Mouse (Mus musculus): ENCODE results near the gene Slc7a4. TPM values are rescaled to one million over a fixed set of nuclear protein-coding genes. Genes with fewer than 3 reads are reported as not detected.
A peak's percentile ranks its signal among the peaks of the same experiment; 100 is the strongest.

Gene Slc7a4
- total and polyA plus RNA-seq, 3 experiments = 1.3 TPM; not detected in 2

DNA sequence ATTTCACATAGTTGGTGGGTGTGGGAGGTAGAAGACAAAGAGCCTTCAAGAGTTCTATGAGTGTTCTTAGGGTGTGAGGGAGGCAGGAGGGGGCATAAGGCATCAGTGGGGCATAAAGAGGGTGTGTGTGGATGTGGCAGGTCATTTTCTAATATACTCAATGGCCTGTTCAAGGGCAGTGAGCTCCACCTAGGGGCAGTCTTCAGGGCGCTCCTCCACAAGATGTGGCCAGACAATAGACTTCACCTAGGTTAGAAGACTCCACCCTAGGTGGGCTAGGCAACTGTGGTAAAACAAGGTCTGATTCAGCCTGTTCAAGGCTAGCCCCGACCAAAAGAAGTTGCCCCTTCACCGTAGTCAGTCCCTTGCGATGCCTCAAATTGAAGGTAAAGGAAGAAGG, 50.7 kb downstream of the Slc7a4 start:
- in situ Hi-C loops (cut with MboI; ENCODE audit: low pct_ligation_motif_present, low pct_unique_long_range_greater_than_20kb, low sequenced_read_pairs) (loop anchor here (5.0 to 10.0 kb wide), 2 partner anchors 125 to 327 kb away; partner anchors contain the start of genes Pi4ka, Rimbp3, Snap29 and Ube2l3), dilution Hi-C loops (cut with MboI; ENCODE audit: extremely low pct_ligation_motif_present, extremely low pct_unique_long_range_greater_than_20kb, low sequenced_read_pairs) (no loop called here)
- no peak for TF ChIP-seq ZNF384 (IDR thresholded peaks at IDR 0.05; ENCODE audit: low read depth, low read length)
- no peak for TF ChIP-seq UBTF (IDR thresholded peaks at IDR 0.05; ENCODE audit: low read depth, low read length)
- no peak for TF ChIP-seq CHD2 (IDR thresholded peaks at IDR 0.05; ENCODE audit: low read length)
- no peak for TF ChIP-seq MEF2A (IDR thresholded peaks at IDR 0.05; ENCODE audit: borderline replicate concordance, low read depth, low read length)
- TF ChIP-seq JUND (conservative IDR thresholded peaks at IDR 0.05; ENCODE audit: low read depth, low read length) = no peak
- TF ChIP-seq MYC (IDR thresholded peaks at IDR 0.05; ENCODE audit: low read depth, low read length) = no peak
- TF ChIP-seq ZKSCAN1 (IDR thresholded peaks at IDR 0.05; ENCODE audit: borderline replicate concordance, low read depth, low read length) = no peak
- TF ChIP-seq KAT2A (IDR thresholded peaks at IDR 0.05; ENCODE audit: insufficient replicate concordance, low read length) = no peak
- TF ChIP-seq EP300 (IDR thresholded peaks at IDR 0.05; ENCODE audit: low read length) = no peak
- no peak for TF ChIP-seq ZMIZ1 (IDR thresholded peaks at IDR 0.05; ENCODE audit: low read depth, low read length)
- TF ChIP-seq RCOR1 (conservative IDR thresholded peaks at IDR 0.05; ENCODE audit: low read depth, low read length) = no peak
- TF ChIP-seq E2F4 (IDR thresholded peaks at IDR 0.05; ENCODE audit: insufficient replicate concordance, low read depth, low read length) = no peak
- TF ChIP-seq POLR2AphosphoS2 (IDR thresholded peaks at IDR 0.05; ENCODE audit: low read depth, low read length) = no peak
- no peak for TF ChIP-seq USF2 (conservative IDR thresholded peaks at IDR 0.05; ENCODE audit: low read depth, low read length)
- no peak for TF ChIP-seq TBP (conservative IDR thresholded peaks at IDR 0.05; ENCODE audit: low read depth, low read length)
- no peak for TF ChIP-seq MXI1 (IDR thresholded peaks at IDR 0.05; ENCODE audit: low read depth, low read length)
- TF ChIP-seq HCFC1 (IDR thresholded peaks at IDR 0.05; ENCODE audit: low read depth, low read length) = no peak; the same call in 1 of the 2 replicates
- TF ChIP-seq SMC3 (IDR thresholded peaks at IDR 0.05; ENCODE audit: low read depth, low read length) = peak; percentile 76
- no peak for TF ChIP-seq MAX (IDR thresholded peaks at IDR 0.05; ENCODE audit: low read length)
- no peak for TF ChIP-seq ETS1 (conservative IDR thresholded peaks at IDR 0.05; ENCODE audit: low read depth, low read length)
- TF ChIP-seq IRF4 (IDR thresholded peaks at IDR 0.05; ENCODE audit: low read depth, low read length) = 0 out of 2 replicates have a peak, but pooled peaks have one; percentile 18
- no peak for TF ChIP-seq PAX5 (IDR thresholded peaks at IDR 0.05; ENCODE audit: low read length)
- TF ChIP-seq POLR2A (IDR thresholded peaks at IDR 0.05; ENCODE audit: low read depth, low read length) = no peak
- 0 out of 2 replicates have a peak, but pooled peaks have one; percentile 41 for TF ChIP-seq NELFE (IDR thresholded peaks at IDR 0.05; ENCODE audit: low read depth, low read length)
- no peak for TF ChIP-seq JUN (IDR thresholded peaks at IDR 0.05; ENCODE audit: insufficient read depth, low read depth, low read length)
- no peak for TF ChIP-seq GABPA (IDR thresholded peaks at IDR 0.05; ENCODE audit: insufficient replicate concordance, low read depth, low read length)
- peak; percentile 88 for TF ChIP-seq RAD21 (IDR thresholded peaks at IDR 0.05; ENCODE audit: low read depth, low read length)
- no peak for TF ChIP-seq MAFK (IDR thresholded peaks at IDR 0.05; ENCODE audit: insufficient replicate concordance, low read length)
- TF ChIP-seq SIN3A (IDR thresholded peaks at IDR 0.05; ENCODE audit: low read length) = no peak
- TF ChIP-seq TCF12 (IDR thresholded peaks at IDR 0.05; ENCODE audit: low read depth, low read length) = 0 out of 2 replicates have a peak, but pooled peaks have one; percentile 32
- no peak for TF ChIP-seq CHD1 (IDR thresholded peaks at IDR 0.05; ENCODE audit: low read depth, low read length)
- no peak for TF ChIP-seq ZC3H11A (IDR thresholded peaks at IDR 0.05; ENCODE audit: low read depth, low read length)
- 0 out of 2 replicates have a peak, but pooled peaks have one; percentile 34 for TF ChIP-seq MAZ (IDR thresholded peaks at IDR 0.05; ENCODE audit: low read depth, low read length)
- TF ChIP-seq CTCF (conservative IDR thresholded peaks at IDR 0.05 in 1 of 2, IDR thresholded peaks at IDR 0.05 in 1 of 2; ENCODE audit: low read depth in 2 of 2, low read length in 2 of 2) = peak in 1 of 2 experiments; percentile 92; a peak in 2 of 4 replicates
- no peak for TF ChIP-seq ELF1 (IDR thresholded peaks at IDR 0.05; ENCODE audit: low read depth, low read length)
- no peak for TF ChIP-seq BHLHE40 (IDR thresholded peaks at IDR 0.05; ENCODE audit: low read depth, low read length)
- TF ChIP-seq NRF1 (IDR thresholded peaks at IDR 0.05; ENCODE audit: low read depth, low read length) = no peak
- no peak for TF ChIP-seq USF1 (IDR thresholded peaks at IDR 0.05; ENCODE audit: low read depth, low read length)
- peak; percentile 73 for DNase-seq (ENCODE audit: extremely low read depth)
- peaks cover 5 to 38% of the 10 kb centered on the region in 2 experiments; a peak in 2 of 4 replicates for H3K4me1 ChIP-seq (ENCODE audit: control insufficient read depth in 1 of 2, insufficient read depth in 2 of 2)
- peak overlapping the region; percentile 84 for H3K4me2 ChIP-seq (ENCODE audit: insufficient read depth, low read depth, poor library complexity, severe bottlenecking)
- peaks cover 2% of the 10 kb centered on the region for H3K9me3 ChIP-seq (replicated peaks; ENCODE audit: low read length)
- peaks cover 16 to 19% of the 10 kb centered on the region in 2 experiments for H3K36me3 ChIP-seq (replicated peaks in 1 of 2; ENCODE audit: control insufficient read depth in 1 of 2, insufficient read depth in 1 of 2, low read length in 1 of 2)
- no peak overlapping the region for H3K27ac ChIP-seq (ENCODE audit: insufficient read depth, low read depth)
- peak overlapping the region; percentile 84 for H3K9ac ChIP-seq (ENCODE audit: insufficient read depth, low read depth)
- peak overlapping the region in 1 of 3 experiments; percentile 69 for H3K4me3 ChIP-seq (replicated peaks in 1 of 3; ENCODE audit: low read depth in 2 of 3, low read length in 2 of 3, poor library complexity in 1 of 3)
- H3K27me3 ChIP-seq (replicated peaks) = no peaks in the 10 kb centered on the region
- H3K79me2 ChIP-seq (replicated peaks; ENCODE audit: control insufficient read depth, extremely low read depth, insufficient read depth, poor library complexity, severe bottlenecking) = peaks cover 11% of the 10 kb centered on the region; the same call in 1 of the 2 replicates
